Mouse (Mus musculus): Measurements from ENCODE around the gene Ms4a6c.
"Not testable (repeated sequence)": the region's sequence is repeated elsewhere in the genome, so short reads cannot be mapped to it uniquely, and the experiment has no call there.

The Ms4a6c gene

DNA sequence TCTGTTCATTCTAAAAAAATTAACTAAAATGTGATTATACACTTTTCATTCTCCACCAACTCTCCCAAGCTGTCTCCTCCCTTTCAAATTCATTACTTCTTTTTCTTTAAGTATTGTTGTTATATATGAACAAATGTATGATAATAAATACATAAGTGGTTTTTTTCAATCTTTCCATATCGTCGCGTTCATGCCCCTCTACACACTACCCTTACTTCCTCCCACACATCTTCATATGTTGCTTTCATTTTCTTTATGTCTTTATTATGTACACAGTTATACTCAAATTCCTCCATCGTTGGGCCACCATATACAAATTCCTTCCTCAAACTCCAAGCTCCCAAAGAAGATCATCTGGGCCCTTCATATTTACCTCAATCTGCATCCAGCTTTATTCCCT, 32.2 kb downstream of the Ms4a6c start:
- DNase-seq (ENCODE audit: low spot score in 2 of 2), result no peak

DNA sequence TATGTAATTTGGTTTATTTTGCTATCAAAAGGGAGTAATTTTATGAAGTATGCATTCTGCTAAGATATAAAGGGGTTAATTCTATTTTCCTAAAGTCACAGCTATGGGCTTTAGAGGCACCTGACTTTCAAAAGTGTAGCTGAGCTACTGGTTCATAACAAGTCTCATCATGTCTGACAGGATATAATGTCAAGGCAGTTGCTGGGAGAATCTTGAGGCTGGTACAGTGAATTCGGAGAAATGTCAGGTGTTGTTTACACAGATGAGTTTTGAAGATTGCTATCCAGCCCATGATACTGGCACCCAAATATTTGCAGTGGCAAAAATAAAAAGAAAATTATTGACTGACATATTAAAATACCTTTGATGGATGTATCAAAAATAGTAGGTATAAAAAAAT, 35.7 kb downstream of the Ms4a6c start:
- DNase-seq (ENCODE audit: low spot score in 2 of 2), result no peak

DNA sequence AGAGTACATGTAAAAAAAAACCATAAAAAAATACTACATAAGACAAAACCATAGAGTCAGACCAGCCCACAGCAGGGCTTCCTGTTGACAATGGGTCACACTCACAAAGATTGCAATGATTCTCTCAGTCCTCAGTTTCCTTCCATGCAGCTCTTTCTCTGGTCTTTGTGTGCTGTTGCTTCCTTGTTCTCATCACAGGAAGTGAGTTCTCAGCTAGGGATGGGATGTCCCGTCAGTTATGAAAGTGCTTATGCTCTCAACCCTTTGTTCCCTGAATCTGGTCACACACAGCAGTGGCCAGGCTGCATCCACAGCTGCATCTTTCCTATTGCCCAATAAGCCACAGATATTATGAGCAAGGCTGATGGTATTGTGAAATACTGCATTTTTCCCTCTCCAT, 44.3 kb downstream of the Ms4a6c start:
- no peak for DNase-seq (ENCODE audit: low spot score in 2 of 2)

DNA sequence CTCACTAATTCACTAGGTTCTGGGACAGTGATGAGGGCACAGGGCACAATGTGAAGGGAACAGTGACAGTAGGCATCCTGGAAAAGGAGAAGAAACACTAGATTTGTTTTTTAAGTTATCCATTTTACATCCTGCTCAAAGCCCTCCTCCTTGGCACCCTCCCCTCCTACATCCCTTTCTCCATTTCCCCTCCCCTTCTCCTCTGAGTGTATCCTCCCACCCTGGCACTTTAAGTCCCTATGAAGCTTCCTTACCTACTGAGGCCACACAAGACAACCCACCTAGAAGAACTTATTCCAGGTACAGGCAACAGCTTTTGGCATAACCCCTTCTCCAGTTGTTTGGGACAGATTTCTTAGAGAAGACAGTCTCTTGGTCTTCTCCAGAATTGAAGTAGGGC, 47.1 kb downstream of the Ms4a6c start, which contains the start of gene Ms4a6b:
Ms4a6b (plus strand) TSS at position 267 of the 400 bp plus-strand sequence.
- DNase-seq (ENCODE audit: low spot score in 2 of 2), result no peak

DNA sequence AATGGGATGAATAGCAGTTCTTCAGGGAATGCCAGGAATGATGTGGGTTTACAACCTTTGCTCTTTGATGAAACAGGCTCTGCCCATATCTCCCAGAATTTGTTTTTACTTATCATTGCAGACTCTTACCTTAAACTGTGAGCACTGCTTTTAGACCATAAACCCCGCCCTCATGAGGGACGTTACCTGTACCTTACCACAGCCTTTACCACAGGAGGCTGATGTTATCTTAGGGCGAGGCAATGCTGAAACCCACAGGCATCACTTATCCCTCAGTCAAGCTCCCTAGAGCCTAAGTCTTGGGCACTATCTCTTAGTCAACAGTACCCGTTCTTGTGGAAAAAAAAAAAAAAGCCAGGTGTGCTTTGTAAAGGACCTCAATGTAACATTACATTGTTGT, 47.7 kb downstream of the Ms4a6c start:
- no peak for DNase-seq (ENCODE audit: low spot score in 2 of 2)

GRCm38 (mm10) chr19:11517373-11517772, 48.2 kb downstream of the Ms4a6c start:
- not testable (repeated sequence) for DNase-seq (ENCODE audit: low spot score in 2 of 2)

- DNase-seq (ENCODE audit: low spot score in 2 of 2), result not testable (repeated sequence)
Measured at GRCm38 (mm10) chr19:11518356-11518755, 49.2 kb downstream of the Ms4a6c start.

DNA sequence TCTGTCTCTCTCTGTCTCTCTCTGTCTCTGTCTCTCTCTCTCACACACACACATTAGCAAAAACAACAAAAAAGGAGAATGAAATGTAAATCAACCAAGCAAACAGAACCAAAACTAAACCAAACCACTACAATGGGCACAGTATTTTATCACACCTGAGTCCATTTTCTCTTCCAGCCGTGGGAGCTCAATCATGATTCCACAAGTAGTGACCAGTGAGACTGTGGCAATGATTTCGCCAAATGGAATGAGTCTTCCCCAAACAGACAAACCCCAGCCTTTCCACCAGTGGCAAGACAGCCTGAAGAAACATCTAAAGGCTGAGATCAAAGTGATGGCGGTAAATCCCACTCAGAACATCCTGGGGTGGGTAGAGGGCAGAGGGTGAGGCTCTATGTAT, 51.0 kb downstream of the Ms4a6c start:
- DNase-seq (ENCODE audit: low spot score in 2 of 2), result no peak
